Mouse (Mus musculus): Measurements from ENCODE around the gene H2-DMb1. TPM values are rescaled to one million over a fixed set of nuclear protein-coding genes. Genes with fewer than 3 reads are reported as not detected.

H2-DMb1 gene
- 51.5 and 55.9 TPM in 2 replicates for total RNA-seq (2017)

GRCm38 (mm10) chr17:34152923-34153322 lies at the start of gene H2-DMb1:
Gene H2-DMb1, plus strand, starts transcription at chr17:34153072.
- peak; percentile 79 to 84 for ATAC-seq (replicated peaks in 1 of 2; ENCODE audit: insufficient read depth in 1 of 2, low FRiP score in 2 of 2, low TSS enrichment in 1 of 2, low read depth in 1 of 2, poor library complexity in 2 of 2, severe bottlenecking in 2 of 2)

- no peak for ATAC-seq (replicated peaks in 1 of 2; ENCODE audit: insufficient read depth in 1 of 2, low FRiP score in 2 of 2, low TSS enrichment in 1 of 2, low read depth in 1 of 2, poor library complexity in 2 of 2, severe bottlenecking in 2 of 2)
Measured at GRCm38 (mm10) chr17:34104804-34105203, 48.1 kb upstream of the H2-DMb1 start.

- ATAC-seq (replicated peaks in 1 of 2; ENCODE audit: insufficient read depth in 1 of 2, low FRiP score in 2 of 2, low TSS enrichment in 1 of 2, low read depth in 1 of 2, poor library complexity in 2 of 2, severe bottlenecking in 2 of 2): no peak
Measured at GRCm38 (mm10) chr17:34106555-34106954, 46.3 kb upstream of the H2-DMb1 start.

- ATAC-seq (replicated peaks in 1 of 2; ENCODE audit: insufficient read depth in 1 of 2, low FRiP score in 2 of 2, low TSS enrichment in 1 of 2, low read depth in 1 of 2, poor library complexity in 2 of 2, severe bottlenecking in 2 of 2): no peak
Measured at GRCm38 (mm10) chr17:34107109-34107867, 45.6 kb upstream of the H2-DMb1 start.

- no peak for ATAC-seq (replicated peaks in 1 of 2; ENCODE audit: insufficient read depth in 1 of 2, low FRiP score in 2 of 2, low TSS enrichment in 1 of 2, low read depth in 1 of 2, poor library complexity in 2 of 2, severe bottlenecking in 2 of 2)
Measured at GRCm38 (mm10) chr17:34108460-34108859, 44.4 kb upstream of the H2-DMb1 start.

GRCm38 (mm10) chr17:34109038-34109805 lies 43.6 kb upstream of the H2-DMb1 start:
- ATAC-seq (replicated peaks in 1 of 2; ENCODE audit: insufficient read depth in 1 of 2, low FRiP score in 2 of 2, low TSS enrichment in 1 of 2, low read depth in 1 of 2, poor library complexity in 2 of 2, severe bottlenecking in 2 of 2): peak; percentile 44 to 69; a peak in 1 of 4 replicates

GRCm38 (mm10) chr17:34109806-34110195 lies 43.1 kb upstream of the H2-DMb1 start:
- ATAC-seq (replicated peaks in 1 of 2; ENCODE audit: insufficient read depth in 1 of 2, low FRiP score in 2 of 2, low TSS enrichment in 1 of 2, low read depth in 1 of 2, poor library complexity in 2 of 2, severe bottlenecking in 2 of 2): no peak

- ATAC-seq (replicated peaks in 1 of 2; ENCODE audit: insufficient read depth in 1 of 2, low FRiP score in 2 of 2, low TSS enrichment in 1 of 2, low read depth in 1 of 2, poor library complexity in 2 of 2, severe bottlenecking in 2 of 2): no peak
Measured at GRCm38 (mm10) chr17:34110309-34110708, 42.6 kb upstream of the H2-DMb1 start.

GRCm38 (mm10) chr17:34114114-34114513 lies 38.8 kb upstream of the H2-DMb1 start:
- no peak for ATAC-seq (replicated peaks in 1 of 2; ENCODE audit: insufficient read depth in 1 of 2, low FRiP score in 2 of 2, low TSS enrichment in 1 of 2, low read depth in 1 of 2, poor library complexity in 2 of 2, severe bottlenecking in 2 of 2)

- ATAC-seq (replicated peaks in 1 of 2; ENCODE audit: insufficient read depth in 1 of 2, low FRiP score in 2 of 2, low TSS enrichment in 1 of 2, low read depth in 1 of 2, poor library complexity in 2 of 2, severe bottlenecking in 2 of 2): no peak
Measured at GRCm38 (mm10) chr17:34116736-34117370, 36.0 kb upstream of the H2-DMb1 start.

- no peak for ATAC-seq (replicated peaks in 1 of 2; ENCODE audit: insufficient read depth in 1 of 2, low FRiP score in 2 of 2, low TSS enrichment in 1 of 2, low read depth in 1 of 2, poor library complexity in 2 of 2, severe bottlenecking in 2 of 2)
Measured at GRCm38 (mm10) chr17:34117421-34118112, 35.3 kb upstream of the H2-DMb1 start.

GRCm38 (mm10) chr17:34118113-34118872 lies 34.6 kb upstream of the H2-DMb1 start:
- ATAC-seq (replicated peaks in 1 of 2; ENCODE audit: insufficient read depth in 1 of 2, low FRiP score in 2 of 2, low TSS enrichment in 1 of 2, low read depth in 1 of 2, poor library complexity in 2 of 2, severe bottlenecking in 2 of 2): no peak

- no peak; a peak in 1 of 4 replicates for ATAC-seq (replicated peaks in 1 of 2; ENCODE audit: insufficient read depth in 1 of 2, low FRiP score in 2 of 2, low TSS enrichment in 1 of 2, low read depth in 1 of 2, poor library complexity in 2 of 2, severe bottlenecking in 2 of 2)
Measured at GRCm38 (mm10) chr17:34118873-34119248, 34.0 kb upstream of the H2-DMb1 start.

GRCm38 (mm10) chr17:34119249-34120179 lies 33.4 kb upstream of the H2-DMb1 start, which contains the start of gene H2-DMa:
Gene H2-DMa, plus strand, starts transcription at chr17:34119541.
- peak; percentile 50 to 57 for ATAC-seq (replicated peaks in 1 of 2; ENCODE audit: insufficient read depth in 1 of 2, low FRiP score in 2 of 2, low TSS enrichment in 1 of 2, low read depth in 1 of 2, poor library complexity in 2 of 2, severe bottlenecking in 2 of 2)

- no peak for ATAC-seq (replicated peaks in 1 of 2; ENCODE audit: insufficient read depth in 1 of 2, low FRiP score in 2 of 2, low TSS enrichment in 1 of 2, low read depth in 1 of 2, poor library complexity in 2 of 2, severe bottlenecking in 2 of 2)
Measured at GRCm38 (mm10) chr17:34120180-34120723, 32.6 kb upstream of the H2-DMb1 start.

- ATAC-seq (replicated peaks in 1 of 2; ENCODE audit: insufficient read depth in 1 of 2, low FRiP score in 2 of 2, low TSS enrichment in 1 of 2, low read depth in 1 of 2, poor library complexity in 2 of 2, severe bottlenecking in 2 of 2): peak in 1 of 2 experiments; percentile 16; a peak in 2 of 4 replicates
Measured at GRCm38 (mm10) chr17:34120814-34121171, 32.1 kb upstream of the H2-DMb1 start.

Measured in hematopoietic stem cell, adult 5-6 weeks (primary cell).